In genomic region chr13:119408021-119408420, GRCm38 (mm10) we compare ENCODE assay signal across 8 mouse cellular contexts. TPM values are rescaled to one million over a fixed set of nuclear protein-coding genes. Genes with fewer than 3 reads are reported as not detected.
DNase-seq lines count a peak whose midpoint lies in the region; ATAC-seq and TF ChIP-seq lines count a peak whose summit lies in the region.

No protein-coding gene starts in this region.

- peak; percentile 22; the same call in 1 of the 2 replicates for ATAC-seq in forebrain, embryonic 12.5 days (ENCODE audit: low FRiP score)
- ATAC-seq in hematopoietic stem cell, adult 5-6 weeks (replicated peaks in 1 of 2; ENCODE audit: insufficient read depth in 1 of 2, low FRiP score in 2 of 2, low TSS enrichment in 1 of 2, low read depth in 1 of 2, poor library complexity in 2 of 2, severe bottlenecking in 2 of 2), result peak; percentile 14 to 20; a peak in 1 of 4 replicates
- ATAC-seq in limb, embryonic 14.5 days (ENCODE audit: low FRiP score, low read depth), result no peak; the same call in 1 of the 2 replicates

- intact Hi-C loops in left cerebral cortex, adult 2 months (cut with DNase I), result loop anchor here (2.0 kb wide), 1 partner anchor 21 kb away; the partner anchor contains the start of gene Paip1

- 3% methylated on average over 6 of the region's 6 CpGs for WGBS in forebrain, embryonic 12.5 days
- WGBS in limb, embryonic 14.5 days, result 4% methylated on average over 6 of the region's 6 CpGs

- H3K9ac ChIP-seq in forebrain, embryonic 12.5 days, result peak overlapping the region; percentile 79
- peak overlapping the region; percentile 76 for H3K9ac ChIP-seq in limb, embryonic 14.5 days (ENCODE audit: low read depth, low read length, severe bottlenecking)

- no peak overlapping the region for H3K27ac ChIP-seq in left cerebral cortex, adult 2 months
- H3K27ac ChIP-seq in forebrain, embryonic 12.5 days, result 0 out of 2 replicates have a peak overlapping the region, but pooled peaks have one; percentile 95
- H3K27ac ChIP-seq in limb, embryonic 14.5 days (replicated peaks; ENCODE audit: low read depth, low read length), result no peak overlapping the region

- TF ChIP-seq CTCF in left cerebral cortex, adult 2 months (IDR thresholded peaks at IDR 0.05), result no peak

- peak overlapping the region; percentile 79 for H3K4me2 ChIP-seq in forebrain, embryonic 12.5 days
- H3K4me2 ChIP-seq in limb, embryonic 14.5 days (replicated peaks; ENCODE audit: low read depth, low read length, severe bottlenecking), result peak overlapping the region; percentile 60

- H3K27me3 ChIP-seq in forebrain, embryonic 12.5 days, result no peaks in the 10 kb centered on the region
- H3K27me3 ChIP-seq in limb, embryonic 14.5 days (ENCODE audit: control insufficient read depth, insufficient read depth, low read length), result no peaks in the 10 kb centered on the region

- H3K9me3 ChIP-seq in forebrain, embryonic 12.5 days, result no peaks in the 10 kb centered on the region
- no peaks in the 10 kb centered on the region for H3K9me3 ChIP-seq in limb, embryonic 14.5 days (ENCODE audit: control insufficient read depth, low read length)

- peaks cover 25% of the 10 kb centered on the region for H3K4me1 ChIP-seq in forebrain, embryonic 12.5 days
- H3K4me1 ChIP-seq in limb, embryonic 14.5 days (ENCODE audit: control insufficient read depth, insufficient read depth, low read length), result peaks cover 10% of the 10 kb centered on the region

- no peak for TF ChIP-seq POLR2A in limb, embryonic 14.5 days (IDR thresholded peaks at IDR 0.05; ENCODE audit: borderline replicate concordance, extremely low read depth, insufficient read depth, insufficient read length)

- H3K4me3 ChIP-seq in left cerebral cortex, adult 2 months, result peak overlapping the region; percentile 89
- H3K4me3 ChIP-seq in forebrain, embryonic 12.5 days (replicated peaks), result peak overlapping the region; percentile 76
- peak overlapping the region; percentile 95 for H3K4me3 ChIP-seq in limb, embryonic 14.5 days (replicated peaks; ENCODE audit: low read length)

- peaks cover 15% of the 10 kb centered on the region for H3K36me3 ChIP-seq in forebrain, embryonic 12.5 days (replicated peaks)
- H3K36me3 ChIP-seq in limb, embryonic 14.5 days (ENCODE audit: control insufficient read depth, insufficient read depth, low read length), result peaks cover 14% of the 10 kb centered on the region

- no peak for DNase-seq in left cerebral cortex, adult 2 months (ENCODE audit: extremely low spot score in 1 of 2, low spot score in 2 of 2)
- no peak for DNase-seq in left cerebral cortex, adult 18-20 months (ENCODE audit: low spot score in 2 of 2)
- peak; percentile 28 for DNase-seq in limb, embryonic 14.5 days (ENCODE audit: low spot score)
- DNase-seq in neural tube, embryonic 10.5 days (ENCODE audit: extremely low spot score, low spot score), result peak; percentile 29
- DNase-seq in right cerebral cortex, adult 2 months (ENCODE audit: low spot score in 2 of 2), result no peak
- DNase-seq in MN1 (ENCODE audit: low spot score), result no peak

RNA-seq across cellular contexts. Expression of gene Paip1, which starts 20.4 kb away (rescaled TPM):
- 100 to 1,000 TPM in 1 of 2 experiments, 10 to 100 TPM in 1; 96.8 to 113 TPM for total RNA-seq in left cerebral cortex, adult 2 months (2021)
- total RNA-seq in left cerebral cortex, adult 18-20 months (2021), result 100 to 1,000 TPM; 103 to 107 TPM
- 103 and 143 TPM in 2 replicates for polyA plus RNA-seq in forebrain, embryonic 12.5 days (2016; fragmentation: Nextera tagmentation; extraction: Ambion mirVana)
- total RNA-seq in hematopoietic stem cell, adult 5-6 weeks (2017), result 92.7 and 107 TPM in 2 replicates
- 61.6 and 63.4 TPM in 2 replicates for polyA plus RNA-seq in limb, embryonic 14.5 days (2012; rRNA removed)
- 59.1 and 66.8 TPM in 2 replicates for polyA plus RNA-seq in limb, embryonic 14.5 days (2014; fragmentation: Nextera tagmentation; extraction: Ambion mirVana)

RNA-seq across cellular contexts. Expression of gene 4833420G17Rik, which starts 54.5 kb away (rescaled TPM):
- total RNA-seq in left cerebral cortex, adult 2 months (2021), result 10 to 100 TPM; 23.5 to 24.2 TPM
- total RNA-seq in left cerebral cortex, adult 18-20 months (2021), result 10 to 100 TPM; 23.3 to 24.1 TPM
- 112 and 119 TPM in 2 replicates for polyA plus RNA-seq in forebrain, embryonic 12.5 days (2016; fragmentation: Nextera tagmentation; extraction: Ambion mirVana)
- 62.4 and 95.6 TPM in 2 replicates for total RNA-seq in hematopoietic stem cell, adult 5-6 weeks (2017)
- 75.9 and 103 TPM in 2 replicates for polyA plus RNA-seq in limb, embryonic 14.5 days (2012; rRNA removed)
- polyA plus RNA-seq in limb, embryonic 14.5 days (2014; fragmentation: Nextera tagmentation; extraction: Ambion mirVana), result 61.2 and 74.9 TPM in 2 replicates

Comparison
In these comparisons a context has a peak if more than half of its experiments do, and no peak if none do; other contexts are left out.
1. DNase-seq: peak in limb, embryonic 14.5 days (single experiment) and neural tube, embryonic 10.5 days (single experiment); none in left cerebral cortex, adult 2 months (0 of 2), left cerebral cortex, adult 18-20 months (0 of 2), right cerebral cortex, adult 2 months (0 of 2) and MN1 (single experiment).
2. Peak in every context shown above with its lines, with median percentiles within 50 percentile points of each other: H3K4me3 ChIP-seq.